Mouse (Mus musculus): ENCODE measurements around the gene Zfp318. TPM values are rescaled to one million over a fixed set of nuclear protein-coding genes. Genes with fewer than 3 reads are reported as not detected.
A peak's percentile ranks its signal among the peaks of the same experiment; 100 is the strongest.

The Zfp318 gene
- total RNA-seq, 1 experiment from 2014 or later, result 34.7 TPM

DNA sequence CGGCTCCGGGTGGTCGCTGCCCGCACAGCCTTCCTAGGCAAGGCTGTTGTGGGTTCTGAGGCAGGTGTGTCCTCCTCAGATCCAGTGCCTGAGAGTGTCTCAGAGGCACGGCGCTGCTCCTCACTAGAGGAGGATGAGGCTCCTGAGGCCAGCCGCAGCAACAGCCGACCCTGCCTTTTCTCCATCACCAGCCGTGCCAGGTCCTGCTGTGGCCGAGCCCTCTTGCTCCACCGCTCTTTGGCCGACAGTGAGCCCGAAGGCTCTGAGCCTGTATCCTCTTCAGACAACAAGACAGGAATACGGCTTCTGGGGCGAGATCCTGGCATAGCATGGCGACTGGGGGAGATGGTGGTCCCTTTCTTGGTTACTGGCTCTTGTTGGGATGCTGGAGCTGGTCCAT is 62.7 kb downstream of the Zfp318 start:
- no peak for DNase-seq

DNA sequence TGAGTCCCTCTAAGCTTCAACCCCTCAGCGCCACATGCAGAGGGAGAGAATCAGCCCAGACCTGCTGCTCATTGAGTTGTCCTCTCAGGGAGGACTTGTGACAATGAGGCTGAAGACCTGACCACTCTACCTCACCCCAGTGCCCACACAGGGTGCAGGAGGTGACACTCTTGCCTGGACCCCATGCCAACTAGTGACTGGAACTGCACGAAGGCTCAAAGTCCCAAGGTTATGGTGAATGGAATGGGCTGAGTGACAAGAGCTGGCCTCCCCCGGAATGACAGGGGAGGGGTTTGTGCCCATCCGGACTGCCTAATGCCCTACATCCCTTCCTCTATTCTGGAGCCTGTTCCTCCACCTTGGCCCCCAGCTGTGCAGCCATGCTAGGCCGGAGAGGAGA is 69.2 kb downstream of the Zfp318 start:
- no peak for DNase-seq

DNA sequence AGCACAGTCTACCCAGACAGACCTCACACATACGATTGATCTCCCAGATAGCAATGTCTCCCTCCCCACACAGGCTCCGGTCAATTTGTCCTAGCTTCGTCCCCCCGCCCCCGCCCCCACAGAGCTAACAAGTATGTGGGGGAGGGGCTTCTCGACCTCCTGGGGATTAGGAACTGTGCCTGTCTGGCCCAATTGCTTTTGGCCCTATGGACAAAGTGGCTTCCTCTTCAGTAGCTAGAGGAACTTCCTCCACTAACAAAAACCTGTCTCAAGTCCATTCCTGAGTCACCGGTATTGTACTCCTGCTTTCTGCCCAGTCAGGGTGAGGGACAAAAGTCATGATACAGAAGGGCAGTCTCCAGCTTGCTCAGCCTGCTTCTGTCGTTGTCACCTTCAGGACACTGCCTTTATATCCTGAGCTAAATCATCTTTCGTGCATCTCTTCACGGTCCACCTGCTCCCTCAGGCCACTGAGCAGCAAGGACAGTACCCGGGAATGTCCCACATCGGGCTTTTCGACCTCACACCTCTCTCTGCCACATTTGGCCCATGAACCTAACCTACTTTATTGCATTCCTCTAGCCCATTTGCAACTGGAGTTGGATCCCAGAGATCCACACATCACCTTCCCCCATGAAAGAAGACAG is 69.9 kb downstream of the Zfp318 start:
- DNase-seq, result no peak

DNA sequence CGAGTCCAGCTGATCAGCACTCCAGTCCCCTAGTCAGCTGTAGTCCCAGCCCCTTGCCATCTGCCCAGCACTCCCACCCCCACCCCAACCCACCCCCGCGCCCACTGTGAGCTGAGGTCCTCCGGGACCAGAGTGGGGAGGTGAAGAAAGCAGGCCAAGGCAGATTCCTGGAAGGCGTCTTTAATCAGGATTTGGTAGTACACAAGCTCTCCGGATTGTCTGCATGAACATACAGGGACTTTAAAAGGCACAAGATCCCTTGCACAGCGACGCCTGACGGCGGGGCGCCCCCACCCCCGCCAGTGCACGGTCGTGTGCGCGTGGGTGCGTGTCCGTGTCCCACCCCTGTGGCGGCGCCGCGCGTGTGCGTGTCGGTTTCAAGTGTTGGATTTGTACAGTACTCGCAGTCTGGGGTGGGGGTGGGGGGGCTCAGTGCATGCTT is 70.5 kb downstream of the Zfp318 start:
- no peak for DNase-seq

DNA sequence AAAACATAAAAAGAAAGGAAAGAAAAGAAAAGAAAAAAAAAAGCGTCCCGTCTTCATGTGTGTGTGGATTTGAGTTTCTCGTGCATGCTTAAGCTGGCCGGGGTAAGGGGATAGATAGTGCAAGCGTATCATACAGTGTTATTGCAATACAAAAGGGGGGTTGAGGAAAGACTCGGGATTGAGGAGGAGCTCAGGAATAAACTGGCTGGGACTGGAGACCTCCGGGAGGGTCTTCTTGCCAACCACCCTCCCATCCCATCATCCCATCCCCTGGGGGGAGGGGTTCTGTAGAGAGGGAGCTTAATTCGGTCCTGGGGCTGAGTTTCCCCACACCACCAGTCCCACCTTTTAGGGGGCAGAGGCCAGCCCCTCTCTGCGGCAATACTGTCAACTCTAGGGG is 71.0 kb downstream of the Zfp318 start:
- DNase-seq, result no peak

DNA sequence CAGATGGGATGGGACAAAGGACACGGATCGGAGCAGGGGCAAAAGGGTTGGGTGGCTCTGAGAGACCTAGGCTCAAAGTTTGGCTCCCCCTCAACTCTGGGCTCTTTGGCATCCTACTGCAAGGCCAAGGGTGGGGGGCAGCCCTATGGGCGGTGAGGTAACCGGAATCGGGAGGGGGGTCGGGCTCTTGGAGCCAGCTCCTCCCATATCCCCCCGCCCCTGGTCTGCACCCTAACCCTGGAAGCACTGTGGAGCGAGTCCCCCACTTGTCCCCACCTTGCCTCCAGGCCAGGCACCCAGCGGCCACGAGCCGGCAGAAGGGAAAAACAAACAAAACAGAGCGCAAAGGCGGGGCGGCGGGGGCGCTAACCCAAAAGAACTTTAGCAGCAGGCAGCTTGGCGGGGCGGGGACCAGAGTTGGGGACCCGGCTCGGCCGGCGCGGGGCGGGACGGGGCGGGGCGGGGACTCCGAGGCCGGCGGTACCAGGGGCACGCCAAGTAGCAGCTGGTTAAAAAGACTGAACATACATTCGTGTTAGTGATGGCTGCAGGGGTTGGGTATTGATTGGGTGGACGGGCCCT is 71.7 kb downstream of the Zfp318 start:
- DNase-seq, result peak; percentile 33

DNA sequence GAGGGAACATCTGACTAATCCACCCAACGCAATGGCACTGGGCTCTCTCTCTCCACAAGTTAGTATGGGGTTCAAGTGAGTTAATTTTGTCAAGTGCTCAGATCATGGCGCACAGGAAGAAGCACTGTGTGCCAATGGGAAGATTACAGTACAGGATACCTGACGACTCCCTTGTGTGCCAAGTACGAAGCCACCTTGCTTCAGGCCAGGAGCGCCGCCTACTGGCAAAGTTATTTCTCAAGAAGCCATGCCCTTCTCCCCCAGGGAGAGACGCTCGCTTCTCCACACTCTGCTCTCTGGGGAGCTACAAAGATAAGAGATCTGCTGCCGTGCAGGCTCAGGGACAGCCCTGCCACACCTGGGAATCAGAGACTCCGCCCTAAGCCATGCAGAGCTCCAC is 74.3 kb downstream of the Zfp318 start:
- DNase-seq, result peak; percentile 63

DNA sequence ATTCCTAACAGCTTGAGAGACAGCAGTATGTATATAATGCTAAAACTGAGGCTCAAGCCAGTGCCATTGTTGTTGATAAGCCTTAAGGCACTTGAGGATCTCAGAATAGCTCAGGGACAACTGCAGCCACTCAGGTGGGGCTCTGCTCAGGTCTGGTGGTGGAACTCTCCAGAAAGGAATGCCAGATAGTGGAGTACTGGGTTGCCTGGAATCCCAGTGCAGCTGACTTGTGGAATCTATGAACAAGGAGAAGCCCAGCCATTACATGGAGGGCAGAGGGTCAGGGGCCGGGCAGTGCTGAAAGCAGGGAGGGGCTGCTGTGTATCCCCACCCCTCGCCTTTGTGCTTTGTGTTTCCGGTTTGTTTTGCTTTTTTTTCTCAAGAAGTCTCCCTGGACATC is 74.9 kb downstream of the Zfp318 start:
- DNase-seq, result no peak

DNA sequence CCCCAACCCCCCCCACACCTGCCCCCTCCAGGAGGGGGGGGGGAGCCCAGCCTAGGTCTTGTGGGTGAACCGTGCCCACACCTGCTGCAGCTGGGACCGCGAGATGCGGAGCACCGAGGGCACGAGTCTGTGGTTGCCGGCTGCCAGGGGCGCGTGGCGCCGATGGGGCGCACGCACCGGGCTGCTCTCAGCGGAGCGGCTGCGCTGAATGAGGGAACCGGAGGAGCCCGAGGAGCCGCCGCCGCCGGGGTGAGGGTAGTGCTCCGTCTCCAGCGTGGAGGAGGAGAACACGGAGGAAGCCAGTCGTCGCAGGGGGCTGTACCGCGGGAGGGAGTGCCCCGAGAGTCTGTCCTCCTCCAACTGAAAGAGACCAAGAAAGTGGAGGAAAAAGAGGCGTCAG is 77.1 kb downstream of the Zfp318 start:
- DNase-seq, result no peak

DNA sequence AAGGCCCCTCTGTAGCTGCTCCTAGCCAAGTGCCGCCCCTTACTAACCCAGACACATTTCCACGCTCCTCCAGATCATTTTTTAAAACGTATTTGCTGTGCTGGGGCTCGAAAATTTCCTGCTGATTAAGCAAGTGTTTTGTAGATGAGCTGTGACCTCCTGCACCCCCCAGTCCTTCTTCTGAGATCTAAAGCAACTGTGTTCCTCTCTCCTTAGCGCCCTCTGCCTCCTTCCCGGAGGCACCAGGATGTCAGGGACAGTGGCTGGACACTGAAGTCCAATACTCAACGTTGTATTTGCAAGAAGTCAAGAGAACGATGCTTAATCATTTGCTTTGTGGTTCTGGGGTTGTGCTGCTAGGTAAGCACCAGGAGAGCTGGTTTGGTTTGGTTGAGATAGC is 77.8 kb downstream of the Zfp318 start:
- DNase-seq, result no peak

DNA sequence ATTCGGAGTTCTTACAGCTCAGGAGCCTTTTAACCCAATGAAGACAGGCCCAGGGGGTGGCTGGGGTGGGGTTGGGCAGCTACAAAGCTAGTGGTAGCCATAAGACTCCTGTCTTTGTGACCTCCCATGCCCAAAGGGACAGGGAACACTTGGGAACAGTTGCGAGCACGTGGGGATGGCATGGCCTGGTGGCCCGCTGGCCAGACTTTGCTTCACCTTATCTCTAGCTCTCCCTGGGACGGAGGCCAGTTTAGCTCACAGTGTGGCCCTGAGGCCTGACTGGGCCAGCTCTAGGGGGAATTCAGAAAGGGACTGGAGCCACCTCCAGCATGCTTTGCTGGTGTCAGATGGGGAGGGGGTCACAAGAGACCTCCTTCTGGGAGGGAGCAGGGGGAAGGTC is 78.7 kb downstream of the Zfp318 start:
- DNase-seq, result peak; percentile 42

DNA sequence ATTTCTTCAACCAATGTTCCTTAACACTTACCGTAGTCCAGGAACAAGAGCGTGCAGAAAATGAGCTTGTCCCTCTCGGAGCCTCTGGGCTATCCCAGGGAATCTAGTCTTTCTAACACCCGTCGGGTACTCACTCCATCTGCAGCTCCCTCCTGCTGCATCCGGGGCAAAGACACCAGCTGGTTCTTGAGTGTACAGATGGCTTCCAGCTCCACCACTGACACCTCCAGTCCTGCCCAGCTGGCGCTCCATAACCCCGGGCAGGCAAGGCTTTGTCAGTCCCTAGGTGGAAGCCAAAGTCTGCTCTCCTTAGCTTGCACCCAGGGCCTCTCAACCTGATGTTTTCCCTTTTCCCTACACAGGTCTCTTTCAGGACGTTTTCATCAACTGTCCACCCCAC is 84.3 kb downstream of the Zfp318 start:
- no peak for DNase-seq

Other genes with a start within 250 kb of the Zfp318 start
- 4.4 and 7.6 TPM in 2 replicates for gene Rsph9, start 239.5 kb upstream of the Zfp318 start, total RNA-seq (2021)
- 18.3 and 20.6 TPM in 2 replicates for gene Mad2l1bp, start 230.2 kb upstream of the Zfp318 start, total RNA-seq (2021)
- gene Gtpbp2, start 222.7 kb upstream of the Zfp318 start, total RNA-seq (2021), result 101 and 112 TPM in 2 replicates
- 43.2 and 44.9 TPM in 2 replicates for gene Polh, start 181.1 kb upstream of the Zfp318 start, total RNA-seq (2021)
- gene Xpo5, start 180.9 kb upstream of the Zfp318 start, total RNA-seq (2021), result 83.4 and 92.1 TPM in 2 replicates
- 96.4 and 123 TPM in 2 replicates for gene Polr1c, start 135.7 kb upstream of the Zfp318 start, total RNA-seq (2021)
- gene Yipf3, start 135.7 kb upstream of the Zfp318 start, total RNA-seq (2021), result 169 and 208 TPM in 2 replicates
- 5.3 and 6.6 TPM in 2 replicates for gene Lrrc73, start 130.2 kb upstream of the Zfp318 start, total RNA-seq (2021)
- gene Tjap1, start 100.7 kb upstream of the Zfp318 start, total RNA-seq (2021), result 66.6 and 69.7 TPM in 2 replicates
- 1.00 TPM in 1 of 2 replicates, not detected in the other for gene Dlk2, start 86.3 kb upstream of the Zfp318 start, total RNA-seq (2021)
- gene Abcc10, start 55.4 kb upstream of the Zfp318 start, total RNA-seq (2021), result 12.8 and 14.5 TPM in 2 replicates
- 0.61 and 1.4 TPM in 2 replicates for gene Crip3, start 45.2 kb downstream of the Zfp318 start, total RNA-seq (2021)
- gene Slc22a7, start 54.7 kb downstream of the Zfp318 start, total RNA-seq (2021), result not detected in 2 replicates
- gene Ttbk1, start 103.9 kb downstream of the Zfp318 start, total RNA-seq (2021), result 0.52 and 0.55 TPM in 2 replicates
- 5.3 and 8.4 TPM in 2 replicates for gene Dnph1, start 113.0 kb downstream of the Zfp318 start, total RNA-seq (2021)
- 21.1 and 32.5 TPM in 2 replicates for gene Cul9, start 162.7 kb downstream of the Zfp318 start, total RNA-seq (2021)
- gene Srf, start 172.4 kb downstream of the Zfp318 start, total RNA-seq (2021), result 37.1 and 47.1 TPM in 2 replicates
- 8.0 and 16.8 TPM in 2 replicates for gene Ptk7, start 245.8 kb downstream of the Zfp318 start, total RNA-seq (2021)

Data from adrenal gland, postnatal 25 days (tissue).